Mouse (Mus musculus) limb, embryonic 12.5 days (tissue): ENCODE measurements around the gene Rps27a. TPM values are rescaled to one million over a fixed set of nuclear protein-coding genes. Genes with fewer than 3 reads are reported as not detected.

ENCODE experiments used
- ATAC-seq: fragments of 200-750 bp; cut with Nextera tagmentation; 2 replicates; pipeline ENCODE4 v1.8.0; 2017; ENCODE audit warnings: low read depth, moderate TSS enrichment; ENCODE audit not compliant: insufficient number of reproducible peaks, insufficient read depth, low FRiP score, low TSS enrichment
- H3K27ac ChIP-seq: fragments of 300-500 bp; sonication (generic); 2 replicates; pipeline ENCODE4 v1.5.1; 2016; ENCODE audit warnings: mild to moderate bottlenecking, moderate library complexity
- H3K27me3 ChIP-seq: fragments of 300-500 bp; sonication (generic); 2 replicates; pipeline ENCODE4 v1.6.1; 2016; ENCODE audit warnings: mild to moderate bottlenecking, moderate library complexity
- H3K36me3 ChIP-seq: fragments of 300-500 bp; sonication (generic); 2 replicates; pipeline ENCODE4 v1.6.1; 2016; ENCODE audit warnings: mild to moderate bottlenecking, moderate library complexity
- H3K4me1 ChIP-seq: fragments of 300-500 bp; sonication (generic); replicated peaks from 2 replicates; pipeline ENCODE4 v1.6.1; 2016
- H3K4me2 ChIP-seq: fragments of 300-500 bp; sonication (generic); 2 replicates; pipeline ENCODE4 v1.6.1; 2016; ENCODE audit warnings: mild to moderate bottlenecking, moderate library complexity
- H3K4me3 ChIP-seq: fragments of 300-500 bp; sonication (generic); replicated peaks from 2 replicates; pipeline ENCODE4 v1.5.1; 2016; ENCODE audit warnings: mild to moderate bottlenecking
- H3K9ac ChIP-seq: fragments of 300-500 bp; sonication (generic); replicated peaks from 2 replicates; pipeline ENCODE4 v1.6.1; 2016; ENCODE audit warnings: mild to moderate bottlenecking, moderate library complexity
- H3K9me3 ChIP-seq: fragments of 300-500 bp; sonication (generic); 2 replicates; pipeline ENCODE4 v1.6.1; 2016; ENCODE audit warnings: mild to moderate bottlenecking, moderate library complexity
- WGBS: fragments of 180-500 bp; shearing (Covaris S2); methylation state at CpG from one replicate; pipeline ENCODE4 v1.1.7; 2016; 5-methylcytosine and 5-hydroxymethylcytosine counted together
- polyA plus RNA-seq: library from polyadenylated mRNA; unstranded; fragments of >200 nt; fragmentation: Nextera tagmentation; extraction: Ambion mirVana; gene quantifications from 2 replicates; pipeline ENCODE4 v1.2.1, GENCODE M21; 2016

Gene Rps27a
- polyA plus RNA-seq, 1 experiment from 2014 or later, result 1,191 TPM

- peaks cover 31% of the 10 kb centered on the region for H3K36me3 ChIP-seq
- no peak overlapping the region for H3K4me2 ChIP-seq
- no peaks in the 10 kb centered on the region for H3K27me3 ChIP-seq
- H3K4me1 ChIP-seq, result no peaks in the 10 kb centered on the region; the same call in 1 of the 2 replicates
- no peaks in the 10 kb centered on the region for H3K9me3 ChIP-seq
- no peak overlapping the region for H3K27ac ChIP-seq
- 86% methylated on average over 1 of the region's 1 CpGs for WGBS
- H3K4me3 ChIP-seq, result no peak overlapping the region
- H3K9ac ChIP-seq, result no peak overlapping the region
- ATAC-seq, result no peak
Observed at GRCm38 (mm10) chr11:29509421-29509820, 38.5 kb downstream of the Rps27a start.

GRCm38 (mm10) chr11:29504899-29505625 is 42.8 kb downstream of the Rps27a start:
- ATAC-seq, result no peak
- Histone ChIP-seq H3K36me3 (peaks cover 41% of the 10 kb centered on the region), H3K27me3 (no peaks in the 10 kb centered on the region), H3K4me2 (no peak overlapping the region), H3K4me3 (no peak overlapping the region), H3K9me3 (no peaks in the 10 kb centered on the region), H3K27ac (no peak overlapping the region), H3K4me1 (no peaks in the 10 kb centered on the region), H3K9ac (no peak overlapping the region)
- 96% methylated on average over 2 of the region's 2 CpGs for WGBS

GRCm38 (mm10) chr11:29503948-29504893 is 43.7 kb downstream of the Rps27a start:
- H3K4me3 ChIP-seq, result no peak overlapping the region
- no peaks in the 10 kb centered on the region for H3K4me1 ChIP-seq
- H3K36me3 ChIP-seq, result peaks cover 46% of the 10 kb centered on the region
- no peak overlapping the region for H3K4me2 ChIP-seq
- WGBS, result 95% methylated on average over 10 of the region's 10 CpGs
- no peaks in the 10 kb centered on the region for H3K27me3 ChIP-seq
- H3K27ac ChIP-seq, result no peak overlapping the region
- H3K9me3 ChIP-seq, result no peaks in the 10 kb centered on the region
- no peak for ATAC-seq
- H3K9ac ChIP-seq, result no peak overlapping the region

- Histone ChIP-seq H3K27ac (no peak overlapping the region), H3K4me1 (no peaks in the 10 kb centered on the region), H3K9me3 (no peaks in the 10 kb centered on the region), H3K9ac (no peak overlapping the region), H3K4me2 (no peak overlapping the region), H3K27me3 (no peaks in the 10 kb centered on the region), H3K36me3 (peaks cover 42% of the 10 kb centered on the region), H3K4me3 (no peak overlapping the region)
- 79% methylated on average over 3 of the region's 3 CpGs for WGBS
- ATAC-seq, result no peak
Observed at GRCm38 (mm10) chr11:29496962-29497361, 50.9 kb downstream of the Rps27a start.

Other genes with a start within 250 kb of the Rps27a start
- gene Ccdc88a, start 174.5 kb downstream of the Rps27a start, polyA plus RNA-seq, result 61.5 and 72.2 TPM in 2 replicates
- 26.1 and 27.5 TPM in 2 replicates for gene Prorsd1, start 33.1 kb downstream of the Rps27a start, polyA plus RNA-seq
- 54.1 and 55.0 TPM in 2 replicates for gene Mtif2, start 21.7 kb downstream of the Rps27a start, polyA plus RNA-seq
- 0.13 and 0.31 TPM in 2 replicates for gene Clhc1, start 159 bp downstream of the Rps27a start, polyA plus RNA-seq
- 65.6 and 79.6 TPM in 2 replicates for gene Rtn4, start 144.8 kb upstream of the Rps27a start, polyA plus RNA-seq